Mouse (Mus musculus): Measurements from ENCODE around the gene Capn10. TPM values are rescaled to one million over a fixed set of nuclear protein-coding genes. Genes with fewer than 3 reads are reported as not detected.

Capn10 gene
- total and polyA plus RNA-seq, 3 experiments, result 30.7 to 43.3 TPM; not detected in 1

DNA sequence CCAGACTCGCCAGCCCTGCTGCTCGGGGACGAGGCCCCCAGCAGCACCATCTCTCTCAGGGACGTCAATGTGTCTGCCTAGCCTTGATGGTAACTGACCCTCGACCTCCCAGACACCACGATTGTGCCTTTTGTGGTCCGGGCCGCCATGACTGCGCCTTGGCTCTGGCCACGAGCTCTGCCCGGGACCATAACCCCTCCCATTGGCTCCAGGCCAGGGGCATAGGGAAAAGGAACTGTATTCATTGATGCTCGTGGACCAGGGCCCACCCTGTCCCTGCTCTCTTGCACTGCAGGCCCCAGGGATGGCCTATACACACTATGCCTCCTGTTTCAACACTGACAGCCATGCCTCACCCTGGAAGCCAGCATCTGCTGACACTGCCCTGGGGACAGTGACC is 14.4 kb upstream of the Capn10 start:
- H3K27me3 ChIP-seq (ENCODE audit: control insufficient read depth in 1 of 2, insufficient read depth in 2 of 2, low read length in 2 of 2), result no peaks in the 10 kb centered on the region
- no peaks in the 10 kb centered on the region for H3K9me3 ChIP-seq (replicated peaks; ENCODE audit: insufficient read depth, low read length)
- no peak overlapping the region for H3K9ac ChIP-seq (ENCODE audit: control insufficient read depth, low read depth, low read length, poor library complexity, severe bottlenecking)
- DNase-seq (ENCODE audit: low read depth, low spot score), result no peak
- no peak overlapping the region for H3K4me3 ChIP-seq (ENCODE audit: control insufficient read depth in 1 of 2, insufficient read depth in 1 of 2, low read depth in 2 of 2, low read length in 2 of 2)
- H3K79me2 ChIP-seq (ENCODE audit: control insufficient read depth, insufficient read depth, low read length, poor library complexity), result no peaks in the 10 kb centered on the region
- H3K4me1 ChIP-seq (ENCODE audit: control insufficient read depth in 1 of 2, insufficient read depth in 2 of 2, low read length in 2 of 2), result peaks cover 0 to 6% of the 10 kb centered on the region in 2 experiments; a peak in 1 of 4 replicates
- H3K36me3 ChIP-seq (ENCODE audit: control insufficient read depth in 1 of 2, insufficient read depth in 2 of 2, low read length in 2 of 2), result no peaks in the 10 kb centered on the region; a peak in 1 of 4 replicates
- no peak overlapping the region for H3K27ac ChIP-seq (ENCODE audit: control insufficient read depth, low read depth, low read length)
- TF ChIP-seq KAT2A (conservative IDR thresholded peaks at IDR 0.05; ENCODE audit: low read depth, low read length) (no peak), NRF1 (IDR thresholded peaks at IDR 0.05; ENCODE audit: insufficient read depth, low read depth, low read length, poor library complexity, severe bottlenecking) (no peak), ETS1 (IDR thresholded peaks at IDR 0.05; ENCODE audit: low read depth, low read length) (no peak), MYC (IDR thresholded peaks at IDR 0.05; ENCODE audit: low read depth, low read length) (no peak), POLR2A (IDR thresholded peaks at IDR 0.05; ENCODE audit: control insufficient read depth in 1 of 2, insufficient read depth in 1 of 2, low read depth in 1 of 2, low read length in 2 of 2, poor library complexity in 1 of 2) (no peak), HCFC1 (IDR thresholded peaks at IDR 0.05; ENCODE audit: low read depth, low read length) (no peak), POLR2AphosphoS5 (IDR thresholded peaks at IDR 0.05; ENCODE audit: borderline replicate concordance, low read depth, low read length) (no peak), CHD1 (IDR thresholded peaks at IDR 0.05; ENCODE audit: low read depth, low read length) (no peak), GABPA (IDR thresholded peaks at IDR 0.05; ENCODE audit: low read depth, low read length) (no peak), MAX (IDR thresholded peaks at IDR 0.05; ENCODE audit: low read length) (no peak), E2F4 (IDR thresholded peaks at IDR 0.05; ENCODE audit: borderline replicate concordance, low read depth, low read length) (no peak), NELFE (IDR thresholded peaks at IDR 0.05; ENCODE audit: low read depth, low read length) (no peak), MYB (IDR thresholded peaks at IDR 0.05; ENCODE audit: low read depth, low read length) (no peak)

DNA sequence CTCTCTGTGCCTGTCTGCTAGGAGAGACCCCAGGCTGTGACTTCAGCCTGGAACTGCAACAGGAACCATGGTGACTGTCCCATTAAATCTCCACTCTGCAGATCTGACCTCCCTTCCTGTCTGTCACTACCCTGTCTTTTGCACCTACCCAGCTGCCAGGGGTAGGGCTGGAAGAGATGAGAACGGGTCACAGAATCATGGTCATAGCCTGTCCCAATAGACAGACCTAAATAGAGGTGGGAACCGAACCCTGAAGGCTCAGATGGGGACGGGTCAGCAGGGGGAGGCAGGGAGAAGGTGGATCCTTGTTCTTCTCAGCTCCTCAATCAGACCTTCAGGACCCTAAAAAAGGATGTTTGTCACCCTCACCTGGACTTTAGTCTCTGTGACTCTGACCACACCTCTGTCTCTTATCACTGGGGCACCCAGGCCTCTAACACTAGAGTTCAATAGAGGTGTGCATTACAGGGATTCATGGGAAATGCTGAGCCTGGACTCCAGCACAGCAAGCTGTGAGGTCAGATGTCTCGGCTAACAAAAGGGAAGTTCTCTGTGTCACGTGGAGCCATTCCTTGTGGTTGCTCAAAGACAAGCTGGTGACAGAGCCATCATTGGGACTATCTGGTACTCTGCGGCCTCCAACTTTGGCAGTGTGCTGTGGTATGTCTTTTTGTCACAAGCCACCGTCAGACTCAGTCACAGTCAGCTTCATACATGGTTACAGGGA is 13.5 kb upstream of the Capn10 start:
- TF ChIP-seq GATA1 (IDR thresholded peaks at IDR 0.05; ENCODE audit: low read depth, low read length), result no peak
- no peak for TF ChIP-seq ZNF384 (IDR thresholded peaks at IDR 0.05; ENCODE audit: low read depth, low read length)
- TF ChIP-seq POLR2AphosphoS2 (IDR thresholded peaks at IDR 0.05; ENCODE audit: low read length), result peak; percentile 61; the same call in 1 of the 2 replicates
- TF ChIP-seq MYC (IDR thresholded peaks at IDR 0.05; ENCODE audit: low read depth, low read length), result 0 out of 2 replicates have a peak, but pooled peaks have one; percentile 46
- TF ChIP-seq USF2 (IDR thresholded peaks at IDR 0.05; ENCODE audit: borderline replicate concordance in 1 of 2, insufficient read depth in 1 of 2, low read depth in 1 of 2, low read length in 2 of 2), result peak; percentile 33 to 73; a peak in 2 of 4 replicates
- no peak for TF ChIP-seq MXI1 (IDR thresholded peaks at IDR 0.05; ENCODE audit: low read depth, low read length)
- TF ChIP-seq CHD2 (IDR thresholded peaks at IDR 0.05; ENCODE audit: low read length), result no peak
- TF ChIP-seq GABPA (IDR thresholded peaks at IDR 0.05; ENCODE audit: low read depth, low read length), result no peak
- TF ChIP-seq POLR2AphosphoS5 (IDR thresholded peaks at IDR 0.05; ENCODE audit: borderline replicate concordance, low read depth, low read length), result no peak
- no peak for TF ChIP-seq MYB (IDR thresholded peaks at IDR 0.05; ENCODE audit: low read depth, low read length)
- no peak for TF ChIP-seq UBTF (IDR thresholded peaks at IDR 0.05; ENCODE audit: borderline replicate concordance, insufficient read depth, low read depth, low read length)
- no peak for TF ChIP-seq SMC3 (IDR thresholded peaks at IDR 0.05; ENCODE audit: low read depth, low read length)
- TF ChIP-seq USF1 (IDR thresholded peaks at IDR 0.05; ENCODE audit: low read depth, low read length), result peak; percentile 93
- TF ChIP-seq HCFC1 (IDR thresholded peaks at IDR 0.05; ENCODE audit: low read depth, low read length), result no peak
- TF ChIP-seq E2F4 (IDR thresholded peaks at IDR 0.05; ENCODE audit: borderline replicate concordance, low read depth, low read length), result no peak
- no peak for TF ChIP-seq ZC3H11A (IDR thresholded peaks at IDR 0.05; ENCODE audit: low read depth, low read length)
- no peak for TF ChIP-seq SIN3A (IDR thresholded peaks at IDR 0.05; ENCODE audit: low read length)
- TF ChIP-seq NELFE (IDR thresholded peaks at IDR 0.05; ENCODE audit: low read depth, low read length), result no peak
- TF ChIP-seq NRF1 (IDR thresholded peaks at IDR 0.05; ENCODE audit: insufficient read depth, low read depth, low read length, poor library complexity, severe bottlenecking), result no peak
- no peak for TF ChIP-seq RAD21 (IDR thresholded peaks at IDR 0.05; ENCODE audit: low read depth, low read length)
- no peak for TF ChIP-seq JUND (IDR thresholded peaks at IDR 0.05; ENCODE audit: low read depth, low read length)
- TF ChIP-seq KAT2A (conservative IDR thresholded peaks at IDR 0.05; ENCODE audit: low read depth, low read length), result no peak
- TF ChIP-seq TAL1 (IDR thresholded peaks at IDR 0.05; ENCODE audit: low read length), result no peak
- TF ChIP-seq BHLHE40 (IDR thresholded peaks at IDR 0.05; ENCODE audit: borderline replicate concordance, low read depth, low read length), result peak; percentile 31; the same call in 1 of the 2 replicates
- peak; percentile 80 for TF ChIP-seq MAX (IDR thresholded peaks at IDR 0.05; ENCODE audit: low read length)
- peak; percentile 31; the same call in 1 of the 2 replicates for TF ChIP-seq ETS1 (IDR thresholded peaks at IDR 0.05; ENCODE audit: low read depth, low read length)
- Histone ChIP-seq H3K79me2 (ENCODE audit: control insufficient read depth, insufficient read depth, low read length, poor library complexity) (no peaks in the 10 kb centered on the region), H3K4me1 (ENCODE audit: control insufficient read depth in 1 of 2, insufficient read depth in 2 of 2, low read length in 2 of 2) (peaks cover 0 to 6% of the 10 kb centered on the region in 2 experiments; a peak in 1 of 4 replicates), H3K4me3 (ENCODE audit: control insufficient read depth in 1 of 2, insufficient read depth in 1 of 2, low read depth in 2 of 2, low read length in 2 of 2) (no peak overlapping the region), H3K9ac (ENCODE audit: control insufficient read depth, low read depth, low read length, poor library complexity, severe bottlenecking) (no peak overlapping the region), H3K27ac (ENCODE audit: control insufficient read depth, low read depth, low read length) (no peak overlapping the region), H3K36me3 (ENCODE audit: control insufficient read depth in 1 of 2, insufficient read depth in 2 of 2, low read length in 2 of 2) (no peaks in the 10 kb centered on the region; a peak in 1 of 4 replicates), H3K9me3 (replicated peaks; ENCODE audit: insufficient read depth, low read length) (no peaks in the 10 kb centered on the region), H3K27me3 (ENCODE audit: control insufficient read depth in 1 of 2, insufficient read depth in 2 of 2, low read length in 2 of 2) (no peaks in the 10 kb centered on the region)
- peak; percentile 67 for DNase-seq (ENCODE audit: low read depth, low spot score)

Data from MEL (cell line).